Mouse (Mus musculus): ENCODE measurements around the gene Amotl1.

DNA sequence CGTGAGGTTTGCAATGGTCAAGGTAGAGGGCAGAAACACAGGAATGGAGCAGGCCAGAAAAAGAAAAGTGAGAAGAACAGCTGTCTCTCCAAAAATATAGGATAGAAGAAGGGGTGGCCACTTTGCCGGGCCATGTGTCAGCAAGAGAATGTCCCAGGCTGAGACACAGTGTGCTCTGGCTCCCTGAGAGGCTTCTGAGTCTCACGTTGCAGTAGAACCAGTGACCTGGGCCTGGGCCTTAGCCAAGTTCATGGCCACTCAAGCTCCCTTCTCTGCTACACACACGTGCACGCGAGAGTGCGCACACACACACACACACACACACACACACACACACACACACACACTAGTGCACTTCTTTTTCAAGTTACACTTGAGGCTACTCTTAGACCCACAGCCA is 48.0 kb downstream of the Amotl1 start:
- TF ChIP-seq POLR2A (IDR thresholded peaks at IDR 0.05; ENCODE audit: insufficient read depth, low read length): no peak
- no peak for TF ChIP-seq CTCF (IDR thresholded peaks at IDR 0.05; ENCODE audit: low read depth, low read length)
- no peak for TF ChIP-seq EP300 (IDR thresholded peaks at IDR 0.05; ENCODE audit: insufficient read depth, low read depth, low read length)
